Mouse (Mus musculus): Measurements from ENCODE around the gene Cd300ld. TPM values are rescaled to one million over a fixed set of nuclear protein-coding genes. Genes with fewer than 3 reads are reported as not detected.

Gene Cd300ld
- polyA plus RNA-seq (2012): 0.04 TPM in 1 of 2 replicates, not detected in the other

DNA sequence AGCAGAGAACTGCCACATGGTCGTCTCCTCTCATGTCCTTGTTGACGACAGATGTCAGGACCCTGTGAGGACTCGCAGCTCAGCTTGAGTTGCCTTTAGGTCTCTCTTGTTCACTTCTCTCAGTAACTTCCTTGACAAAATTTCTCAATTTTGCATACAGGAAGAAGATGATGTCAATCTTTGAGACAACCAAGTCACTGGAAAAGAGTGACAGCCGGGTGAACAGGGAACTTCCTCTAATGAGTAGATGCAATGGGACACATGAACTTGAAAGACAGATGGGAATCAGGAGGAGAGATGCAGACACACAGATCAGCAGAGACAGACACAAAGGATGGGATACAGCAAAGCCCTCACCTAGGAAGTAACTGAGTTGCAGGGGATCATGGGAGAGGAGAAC lies at the start of gene Cd300ld:
TSS of gene Cd300ld (minus strand) at position 130 of the 400 bp plus-strand sequence.

DNA sequence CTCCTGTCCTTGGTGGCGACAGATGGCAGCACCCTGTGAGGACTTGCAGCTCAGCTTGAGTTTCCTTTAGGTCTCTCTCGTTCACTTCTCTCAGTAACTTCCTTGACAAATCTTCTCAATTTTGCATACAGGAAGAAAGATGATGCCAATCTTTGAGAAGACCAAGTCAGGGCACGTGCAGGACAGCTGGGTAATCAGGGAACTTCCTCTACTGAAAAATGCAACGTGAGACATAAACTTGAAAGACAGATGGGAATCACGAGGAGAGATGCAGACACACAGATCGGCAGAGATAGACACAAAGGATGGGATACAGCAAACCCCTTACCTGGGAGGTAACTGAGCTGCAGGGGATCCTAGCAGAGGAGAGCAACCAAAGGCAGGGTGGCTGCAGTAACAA lies 47.9 kb upstream of the Cd300ld start, which contains the start of gene Cd300ld5:
TSS of gene Cd300ld5 (minus strand) at position 101 of the 400 bp plus-strand sequence.

DNA sequence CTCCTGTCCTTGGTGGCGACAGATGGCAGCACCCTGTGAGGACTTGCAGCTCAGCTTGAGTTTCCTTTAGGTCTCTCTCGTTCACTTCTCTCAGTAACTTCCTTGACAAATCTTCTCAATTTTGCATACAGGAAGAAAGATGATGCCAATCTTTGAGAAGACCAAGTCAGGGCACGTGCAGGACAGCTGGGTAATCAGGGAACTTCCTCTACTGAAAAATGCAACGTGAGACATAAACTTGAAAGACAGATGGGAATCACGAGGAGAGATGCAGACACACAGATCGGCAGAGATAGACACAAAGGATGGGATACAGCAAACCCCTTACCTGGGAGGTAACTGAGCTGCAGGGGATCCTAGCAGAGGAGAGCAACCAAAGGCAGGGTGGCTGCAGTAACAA lies 37.2 kb upstream of the Cd300ld start, which contains the start of gene Cd300ld4:
TSS of gene Cd300ld4 (minus strand) at position 101 of the 400 bp plus-strand sequence.

DNA sequence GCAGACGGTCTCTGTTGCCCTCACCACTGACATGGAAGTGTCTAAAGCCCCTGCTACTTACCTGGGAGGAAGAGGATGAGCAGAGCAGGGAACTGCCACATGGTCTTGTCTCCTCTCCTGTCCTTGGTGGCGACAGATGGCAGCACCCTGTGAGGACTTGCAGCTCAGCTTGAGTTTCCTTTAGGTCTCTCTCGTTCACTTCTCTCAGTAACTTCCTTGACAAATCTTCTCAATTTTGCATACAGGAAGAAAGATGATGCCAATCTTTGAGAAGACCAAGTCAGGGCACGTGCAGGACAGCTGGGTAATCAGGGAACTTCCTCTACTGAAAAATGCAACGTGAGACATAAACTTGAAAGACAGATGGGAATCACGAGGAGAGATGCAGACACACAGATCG lies 26.4 kb upstream of the Cd300ld start, which contains the start of gene Cd300ld2:
TSS of gene Cd300ld2 (minus strand) at position 101 of the 400 bp plus-strand sequence.

DNA sequence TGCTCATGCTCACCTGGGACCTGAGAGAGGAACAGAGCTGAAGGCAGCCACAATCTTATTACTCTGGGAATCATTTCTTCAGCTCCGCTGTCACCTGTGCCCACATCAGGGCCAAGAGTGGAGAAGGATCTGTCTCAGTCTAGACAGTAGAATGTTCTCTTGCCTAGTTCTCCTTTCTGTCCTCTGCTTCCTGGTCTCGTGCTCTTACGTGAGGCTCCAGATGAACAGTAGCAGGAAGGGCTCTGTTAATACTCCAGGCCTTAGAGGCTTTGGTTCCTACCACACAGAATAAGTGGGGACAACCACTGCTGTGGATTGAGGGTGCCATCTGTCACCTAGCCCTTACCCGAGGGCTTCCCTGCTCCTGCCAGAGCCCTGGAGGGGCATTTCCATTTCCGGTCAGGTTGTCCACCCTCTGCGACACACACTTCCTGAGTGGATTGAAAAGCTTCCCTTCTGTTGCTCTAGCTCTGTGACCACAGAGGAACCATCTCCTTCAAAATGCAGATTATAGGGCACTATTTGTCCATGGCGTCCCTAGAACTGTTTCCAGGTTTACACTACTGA lies 11.8 kb upstream of the Cd300ld start, which contains the start of gene Cd300c2:
TSS of gene Cd300c2 (minus strand) at position 407 of the 567 bp plus-strand sequence.

DNA sequence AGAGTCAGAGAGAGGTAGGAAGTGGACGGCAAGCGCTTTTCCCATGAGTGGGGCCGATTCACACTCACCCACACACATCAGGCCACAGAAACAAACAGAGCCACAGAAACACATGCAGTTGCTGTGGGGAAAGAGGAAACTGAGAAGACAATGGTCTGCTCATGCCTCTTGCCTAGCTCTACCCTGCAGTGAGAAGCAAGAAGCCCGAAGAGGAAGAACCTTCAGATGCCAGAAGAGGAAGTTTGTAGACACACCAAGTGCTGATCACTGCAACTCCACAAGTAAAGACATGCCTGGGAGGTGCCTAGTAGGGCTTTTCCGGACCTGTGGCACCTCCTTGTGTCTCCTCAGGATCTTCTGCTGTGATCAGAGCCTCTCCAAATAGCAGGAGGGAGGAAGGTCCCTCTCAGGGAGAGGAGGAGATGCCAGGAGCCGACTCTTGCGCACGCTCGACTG lies 20.9 kb downstream of the Cd300ld start, which contains the start of gene Cd300c:
TSS of gene Cd300c (minus strand) at position 406 of the 456 bp plus-strand sequence.

DNA sequence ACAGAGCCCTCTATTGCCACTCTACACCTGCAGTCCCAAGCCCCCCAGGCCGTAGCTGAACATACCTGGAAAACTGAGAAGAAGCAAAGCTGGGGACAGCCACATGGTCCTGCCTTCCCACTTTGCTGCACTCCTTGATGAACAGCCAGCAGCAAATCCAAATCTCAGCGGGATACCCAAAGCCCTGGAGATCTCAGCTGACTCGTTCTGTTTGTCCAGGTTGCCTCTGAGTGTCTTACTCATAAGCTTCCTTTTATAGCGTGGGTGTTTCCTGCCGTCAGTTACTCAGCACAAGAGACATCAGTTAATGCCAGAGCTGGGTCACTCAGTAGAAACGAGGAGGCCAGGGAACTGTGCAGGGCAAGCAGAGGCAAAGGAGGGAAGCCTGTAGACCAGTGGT lies 55.6 kb downstream of the Cd300ld start, which contains the start of gene Cd300lb:
TSS of gene Cd300lb (minus strand) at position 243 of the 400 bp plus-strand sequence.

Other genes starting within 250 kb of the Cd300ld start
- 0.93 and 1.2 TPM in 2 replicates for gene Kif19a, start 224.5 kb downstream of the Cd300ld start, polyA plus RNA-seq (2012)
- gene Btbd17, start 194.0 kb downstream of the Cd300ld start, polyA plus RNA-seq (2012): 0.23 TPM in 1 of 2 replicates, not detected in the other
- not detected in 2 replicates for gene Gpr142, start 191.0 kb downstream of the Cd300ld start, polyA plus RNA-seq (2012)
- gene Gprc5c, start 138.8 kb downstream of the Cd300ld start, polyA plus RNA-seq (2012): 0.14 and 1.2 TPM in 2 replicates
- gene Cd300a, start 99.9 kb downstream of the Cd300ld start, polyA plus RNA-seq (2012): 1.4 and 1.7 TPM in 2 replicates
- 2.9 and 5.9 TPM in 2 replicates for gene Cd300lb, start 55.5 kb downstream of the Cd300ld start, polyA plus RNA-seq (2012)
- gene Cd300c, start 20.8 kb downstream of the Cd300ld start, polyA plus RNA-seq (2012): 0.15 and 0.78 TPM in 2 replicates
- gene Cd300c2, start 12.0 kb upstream of the Cd300ld start, polyA plus RNA-seq (2012): 0.31 TPM in 1 of 2 replicates, not detected in the other
- gene Cd300ld2, start 26.3 kb upstream of the Cd300ld start, polyA plus RNA-seq (2012): not detected in 2 replicates
- gene Cd300ld4, start 37.1 kb upstream of the Cd300ld start, polyA plus RNA-seq (2012): not detected in 2 replicates
- gene Cd300ld5, start 47.8 kb upstream of the Cd300ld start, polyA plus RNA-seq (2012): not detected in 2 replicates
- not detected in 2 replicates for gene Cd300ld3, start 58.5 kb upstream of the Cd300ld start, polyA plus RNA-seq (2012)
- 0.05 TPM in 1 of 2 replicates, not detected in the other for gene Cd300e, start 72.3 kb upstream of the Cd300ld start, polyA plus RNA-seq (2012)
- 15.3 and 26.5 TPM in 2 replicates for gene Rab37, start 101.5 kb upstream of the Cd300ld start, polyA plus RNA-seq (2012)
- 0.47 and 1.1 TPM in 2 replicates for gene Cd300lf, start 144.1 kb upstream of the Cd300ld start, polyA plus RNA-seq (2012)
- 221 and 253 TPM in 2 replicates for gene Slc9a3r1, start 173.4 kb upstream of the Cd300ld start, polyA plus RNA-seq (2012)
- 22.5 and 25.3 TPM in 2 replicates for gene Tmem104, start 197.6 kb upstream of the Cd300ld start, polyA plus RNA-seq (2012)
- gene Nat9, start 197.9 kb upstream of the Cd300ld start, polyA plus RNA-seq (2012): 11.7 and 12.6 TPM in 2 replicates

All from megakaryocyte-erythroid progenitor cell, adult 5 weeks (primary cell).